Mouse (Mus musculus) CH12.LX (cell line): ENCODE results near the gene Trim29. TPM values are rescaled to one million over a fixed set of nuclear protein-coding genes. Genes with fewer than 3 reads are reported as not detected.

Experiments used
- DNase-seq: peaks from one replicate; pipeline ENCODE4 v3.0.0-alpha.2; 2013; ENCODE audit errors: extremely low read depth
- H3K27ac ChIP-seq: 2 replicates; pipeline ENCODE4 v1.5.1; 2012; ENCODE audit warnings: low read depth, mild to moderate bottlenecking, control low read depth, moderate library complexity; ENCODE audit not compliant: insufficient read depth
- H3K27me3 ChIP-seq: replicated peaks from 2 replicates; pipeline ENCODE3; 2012; ENCODE audit warnings: inconsistent platforms
- H3K36me3 ChIP-seq, 2 experiments: replicated peaks in 1 of 2; 2 replicates each; pipeline versions ENCODE3 to v1.6.1; 2012; ENCODE audit warnings: inconsistent platforms in 1 of 2, low read length in 1 of 2, mild to moderate bottlenecking in 1 of 2, mixed read lengths in 1 of 2, moderate library complexity in 1 of 2; ENCODE audit not compliant: control insufficient read depth in 1 of 2, insufficient read depth in 1 of 2
- H3K4me1 ChIP-seq, 2 experiments: 2 replicates each; pipeline ENCODE4 v1.6.1; 2012; ENCODE audit warnings: inconsistent platforms in 1 of 2, moderate library complexity in 1 of 2; ENCODE audit not compliant: insufficient read depth in 2 of 2, control insufficient read depth in 1 of 2
- H3K4me2 ChIP-seq: 2 replicates; pipeline ENCODE4 v1.6.1; 2012; ENCODE audit warnings: low read depth, mild to moderate bottlenecking, control low read depth; ENCODE audit not compliant: poor library complexity, insufficient read depth, severe bottlenecking
- H3K4me3 ChIP-seq, 3 experiments: fragments of 150-350 bp in 1 of 3; sonication (generic) in 1 of 3; replicated peaks in 1 of 3; 2 replicates each; pipeline versions ENCODE3 to v1.5.1; 2011 to 2012; ENCODE audit warnings: low read depth in 2 of 3, low read length in 2 of 3, mild to moderate bottlenecking in 2 of 3, moderate library complexity in 2 of 3, control low read depth in 1 of 3, improper control_type of control experiment in 1 of 3, inconsistent platforms in 1 of 3, mixed read lengths in 1 of 3; ENCODE audit not compliant: poor library complexity in 1 of 3
- H3K79me2 ChIP-seq: replicated peaks from 2 replicates; pipeline ENCODE4 v1.6.1; 2012; ENCODE audit warnings: mild to moderate bottlenecking, moderate library complexity; ENCODE audit not compliant: control insufficient read depth, poor library complexity, insufficient read depth, severe bottlenecking; ENCODE audit errors: extremely low read depth
- H3K9ac ChIP-seq: 2 replicates; pipeline ENCODE4 v1.6.1; 2012; ENCODE audit warnings: low read depth, mild to moderate bottlenecking, control low read depth, moderate library complexity; ENCODE audit not compliant: insufficient read depth
- H3K9me3 ChIP-seq: replicated peaks from 2 replicates; pipeline ENCODE3; 2012; ENCODE audit warnings: low read length, inconsistent platforms, mixed read lengths
- CHD1 ChIP-seq: IDR thresholded peaks from 2 replicates; pipeline ENCODE4 v1.6.1; 2012; ENCODE audit warnings: low read depth, low read length, improper control_type of control experiment, inconsistent platforms
- CHD2 ChIP-seq: IDR thresholded peaks from 2 replicates; pipeline ENCODE4 v1.6.1; 2011; ENCODE audit warnings: low read length, improper control_type of control experiment
- CTCF ChIP-seq, 2 experiments: IDR thresholded peaks in 1 of 2; conservative IDR thresholded peaks in 1 of 2; 2 replicates each; pipeline ENCODE4 v1.5.1; 2011 to 2012; ENCODE audit warnings: low read depth in 2 of 2, low read length in 2 of 2, improper control_type of control experiment in 1 of 2, inconsistent platforms in 1 of 2, mild to moderate bottlenecking in 1 of 2, moderate library complexity in 1 of 2
- EP300 ChIP-seq: IDR thresholded peaks from 2 replicates; pipeline ENCODE4 v1.6.1; 2011; ENCODE audit warnings: low read length, improper control_type of control experiment
- ETS1 ChIP-seq: conservative IDR thresholded peaks from 2 replicates; pipeline ENCODE4 v1.6.1; 2012; ENCODE audit warnings: low read depth, mild to moderate bottlenecking, inconsistent platforms, low read length, improper control_type of control experiment, moderate library complexity
- IRF4 ChIP-seq: IDR thresholded peaks from 2 replicates; pipeline ENCODE4 v1.6.1; 2014; ENCODE audit warnings: low read depth, mild to moderate bottlenecking, inconsistent platforms, low read length, improper control_type of control experiment
- JUND ChIP-seq: conservative IDR thresholded peaks from 2 replicates; pipeline ENCODE4 v1.6.1; 2011; ENCODE audit warnings: low read depth, low read length, improper control_type of control experiment
- MAFK ChIP-seq: IDR thresholded peaks from 2 replicates; pipeline ENCODE4 v1.6.1; 2011; ENCODE audit warnings: low read length, improper control_type of control experiment; ENCODE audit not compliant: insufficient replicate concordance
- MYC ChIP-seq: IDR thresholded peaks from 2 replicates; pipeline ENCODE4 v1.6.1; 2011; ENCODE audit warnings: low read depth, mild to moderate bottlenecking, improper control_type of control experiment, low read length
- NRF1 ChIP-seq: IDR thresholded peaks from 2 replicates; pipeline ENCODE4 v1.6.1; 2014; ENCODE audit warnings: low read depth, mild to moderate bottlenecking, inconsistent platforms, low read length, improper control_type of control experiment, moderate library complexity
- POLR2A ChIP-seq: IDR thresholded peaks from 2 replicates; pipeline ENCODE4 v1.6.1; 2011; ENCODE audit warnings: low read depth, mild to moderate bottlenecking, improper control_type of control experiment, low read length
- POLR2AphosphoS2 ChIP-seq: IDR thresholded peaks from 2 replicates; pipeline ENCODE4 v1.6.1; 2011; ENCODE audit warnings: low read depth, low read length, improper control_type of control experiment
- RAD21 ChIP-seq: IDR thresholded peaks from 2 replicates; pipeline ENCODE4 v1.6.1; 2011; ENCODE audit warnings: low read depth, mild to moderate bottlenecking, low read length, improper control_type of control experiment, moderate library complexity
- SIN3A ChIP-seq: IDR thresholded peaks from 2 replicates; pipeline ENCODE4 v1.6.1; 2012; ENCODE audit warnings: low read length, improper control_type of control experiment, inconsistent platforms
- SMC3 ChIP-seq: IDR thresholded peaks from 2 replicates; pipeline ENCODE4 v1.6.1; 2011; ENCODE audit warnings: low read depth, low read length, improper control_type of control experiment
- UBTF ChIP-seq: IDR thresholded peaks from 2 replicates; pipeline ENCODE4 v1.6.1; 2012; ENCODE audit warnings: low read depth, mild to moderate bottlenecking, inconsistent platforms, low read length, improper control_type of control experiment, moderate library complexity
- ZC3H11A ChIP-seq: IDR thresholded peaks from 2 replicates; pipeline ENCODE4 v1.6.1; 2012; ENCODE audit warnings: low read depth, mild to moderate bottlenecking, inconsistent platforms, low read length, improper control_type of control experiment
- dilution Hi-C: fragments of 300-500 bp; cut with MboI; formaldehyde crosslinking; loops from 2 replicates; pipeline ENCODE4 v1.14.3; 2020; ENCODE audit warnings: low sequenced_read_pairs; ENCODE audit not compliant: extremely low pct_unique_long_range_greater_than_20kb, extremely low pct_ligation_motif_present
- in situ Hi-C: fragments of 300-500 bp; cut with MboI; formaldehyde crosslinking; loops from 3 replicates; pipeline ENCODE4 v1.14.3; 2019; ENCODE audit warnings: low sequenced_read_pairs, low pct_ligation_motif_present, low pct_unique_long_range_greater_than_20kb, mixed read lengths
- polyA plus RNA-seq: library from polyadenylated mRNA; unstranded; fragments of >175 nt; gene quantifications from 2 replicates; pipeline ENCODE4 v1.2.1, GENCODE M21; 2012; ENCODE audit warnings: low read depth; ENCODE audit not compliant: insufficient read length
- total RNA-seq, 2 experiments: library from RNA; depleted of rRNA; stranded (reverse); fragments of 300-350 nt in 1 of 2; fragments of >200 nt in 1 of 2; gene quantifications; 2 replicates each; pipeline ENCODE4 v1.2.3; 2012 to 2014

Gene Trim29
- total and polyA plus RNA-seq, 3 experiments, result 0.13 to 0.21 (median 0.17) TPM

GRCm38 (mm10) chr9:43284284-43284683 lies 26.4 kb upstream of the Trim29 start:
- Histone ChIP-seq H3K79me2 (no peaks in the 10 kb centered on the region), H3K4me1 (no peaks in the 10 kb centered on the region; a peak in 1 of 4 replicates), H3K27me3 (peaks cover 51% of the 10 kb centered on the region), H3K27ac (no peak overlapping the region), H3K36me3 (no peaks in the 10 kb centered on the region), H3K4me3 (no peak overlapping the region), H3K4me2 (no peak overlapping the region), H3K9me3 (no peaks in the 10 kb centered on the region), H3K9ac (no peak overlapping the region)
- 0 out of 2 replicates have a peak, but pooled peaks have one; percentile 12 for TF ChIP-seq NRF1
- TF ChIP-seq CHD1, result no peak
- no peak for TF ChIP-seq SIN3A
- TF ChIP-seq SMC3, result peak; percentile 94
- TF ChIP-seq POLR2A, result no peak
- TF ChIP-seq ZC3H11A, result peak; percentile 64
- TF ChIP-seq CTCF (conservative IDR thresholded peaks at IDR 0.05 in 1 of 2, IDR thresholded peaks at IDR 0.05 in 1 of 2; ENCODE audit: low read depth in 2 of 2, low read length in 2 of 2), result peak; percentile 84 to 95
- TF ChIP-seq RAD21, result peak; percentile 94
- DNase-seq, result peak; percentile 70
- in situ Hi-C loops (loop anchor here (10.0 kb wide), 1 partner anchor 149 kb away; no protein-coding TSS in a partner anchor), dilution Hi-C loops (no loop called here)

GRCm38 (mm10) chr9:43285281-43285680 lies 25.4 kb upstream of the Trim29 start:
- in situ Hi-C loops (loop anchor here (5.0 to 10.0 kb wide), 2 partner anchors 68 to 150 kb away; no protein-coding TSS in a partner anchor), dilution Hi-C loops (no loop called here)
- no peak overlapping the region for H3K27ac ChIP-seq
- H3K4me2 ChIP-seq, result no peak overlapping the region
- TF ChIP-seq EP300, result no peak
- TF ChIP-seq UBTF, result no peak
- TF ChIP-seq ETS1, result no peak
- no peak for TF ChIP-seq IRF4
- no peak for TF ChIP-seq NRF1
- TF ChIP-seq MAFK, result no peak
- no peak for TF ChIP-seq SMC3
- no peak for TF ChIP-seq JUND
- TF ChIP-seq POLR2AphosphoS2, result no peak
- TF ChIP-seq CHD2, result no peak
- no peak for TF ChIP-seq MYC
- H3K9ac ChIP-seq, result no peak overlapping the region
- no peak for DNase-seq
- no peaks in the 10 kb centered on the region for H3K79me2 ChIP-seq
- H3K4me1 ChIP-seq, result peaks cover 0 to 3% of the 10 kb centered on the region in 2 experiments; a peak in 2 of 4 replicates
- H3K27me3 ChIP-seq, result peaks cover 45% of the 10 kb centered on the region
- H3K9me3 ChIP-seq, result no peaks in the 10 kb centered on the region
- H3K36me3 ChIP-seq, result no peaks in the 10 kb centered on the region
- H3K4me3 ChIP-seq, result no peak overlapping the region
